Mouse (Mus musculus) CD4-positive helper T cell, adult 2 months (primary cell): ENCODE data around the gene Efnb2.

Source experiments
- DNase-seq: peaks from one replicate; pipeline ENCODE4 v3.0.0-alpha.2; 2012; ENCODE audit warnings: low read depth, missing footprints, low spot score

The Efnb2 gene

DNA sequence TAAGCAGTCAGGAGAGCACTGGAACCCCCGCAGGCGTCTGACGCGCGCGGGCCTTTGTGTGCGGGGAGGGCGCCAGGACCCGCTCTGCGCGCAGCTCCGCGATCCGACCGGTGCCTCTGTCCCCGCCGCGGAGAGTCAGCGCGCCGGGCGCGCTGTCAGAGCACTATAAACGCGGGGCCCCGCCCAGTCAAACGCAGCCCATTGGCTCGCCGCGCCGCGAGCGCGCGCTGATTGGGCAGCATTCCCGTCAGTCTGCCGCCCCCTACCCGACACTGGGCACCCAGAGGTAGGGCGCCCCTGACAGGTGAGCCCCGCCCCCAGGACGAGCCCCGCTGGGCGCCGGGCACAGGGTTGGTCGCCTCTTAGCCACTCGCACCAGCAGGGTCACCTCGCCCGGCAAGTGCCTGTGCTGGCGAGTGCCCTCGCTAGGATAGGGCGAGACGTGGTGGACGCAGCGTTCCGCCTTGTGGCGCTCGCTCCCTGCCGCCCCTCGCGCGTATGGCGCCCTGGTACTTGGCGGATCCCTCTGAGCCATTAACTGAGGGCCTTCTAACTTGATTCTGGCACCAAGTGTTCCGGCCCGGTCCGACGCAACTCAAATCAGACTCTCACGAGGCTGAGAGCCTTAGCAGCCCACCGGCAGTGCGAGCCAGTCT lies at the start of gene Efnb2:
Gene Efnb2 (minus strand): TSS at position 140 of the 656 bp plus-strand sequence.
- peak; percentile 92 for DNase-seq

DNA sequence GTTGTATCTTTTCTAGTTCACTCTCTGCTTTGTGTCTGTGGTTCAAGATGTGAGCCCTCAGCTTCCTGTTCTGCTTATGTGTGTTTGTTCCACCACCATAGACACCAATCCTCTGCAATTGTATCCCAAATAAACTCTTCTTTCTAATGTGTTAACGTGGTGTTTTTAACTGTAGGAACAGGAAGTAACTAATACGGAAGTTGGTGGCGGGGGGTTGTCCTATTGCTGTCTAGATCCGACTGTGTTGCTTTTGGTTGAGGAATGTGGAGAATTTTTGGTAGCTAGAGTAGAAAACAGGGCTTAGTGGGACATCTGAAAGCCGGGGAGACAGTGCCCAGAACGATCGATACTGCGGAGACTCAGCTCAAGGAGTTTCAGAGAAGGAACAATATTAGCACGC lies 43.8 kb upstream of the Efnb2 start:
- no peak for DNase-seq

DNA sequence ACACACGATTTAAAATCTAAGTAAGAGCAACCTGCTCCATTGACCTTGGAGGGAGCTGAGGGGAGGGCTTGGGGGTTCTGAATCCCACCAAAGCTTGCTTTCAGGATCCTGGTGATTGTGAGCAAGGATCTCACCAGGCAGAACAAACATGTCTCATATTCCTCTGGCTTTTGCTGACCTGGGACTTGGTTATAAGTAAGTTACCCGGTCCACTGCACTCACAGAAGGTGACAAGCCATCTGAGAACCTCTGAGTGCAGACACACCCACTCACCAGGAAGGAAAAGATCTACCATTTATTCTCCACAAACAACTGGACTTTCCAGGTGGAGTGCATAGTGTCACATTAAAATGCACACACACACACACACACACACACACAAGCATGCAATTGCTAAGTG lies 42.6 kb upstream of the Efnb2 start:
- DNase-seq: no peak

DNA sequence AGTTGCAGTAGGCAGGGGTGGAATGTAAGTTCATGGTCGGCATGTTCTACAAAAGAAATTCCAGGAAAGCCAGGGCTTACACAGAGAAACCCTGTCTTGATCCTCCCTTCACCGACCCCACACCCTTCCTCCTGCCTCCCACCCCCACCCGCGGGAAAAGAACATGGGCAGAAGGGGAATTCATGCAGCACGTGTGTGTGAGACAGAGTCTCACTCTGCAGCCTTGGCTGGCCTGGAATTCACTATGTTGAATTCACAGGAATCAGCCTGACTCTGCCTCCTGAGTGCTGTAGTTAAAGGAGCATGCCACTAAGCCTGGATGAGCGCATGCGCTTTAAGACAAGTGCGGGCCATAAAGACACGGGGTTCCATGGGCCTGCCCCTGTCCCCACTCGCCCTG lies 39.8 kb upstream of the Efnb2 start:
- no peak for DNase-seq

DNA sequence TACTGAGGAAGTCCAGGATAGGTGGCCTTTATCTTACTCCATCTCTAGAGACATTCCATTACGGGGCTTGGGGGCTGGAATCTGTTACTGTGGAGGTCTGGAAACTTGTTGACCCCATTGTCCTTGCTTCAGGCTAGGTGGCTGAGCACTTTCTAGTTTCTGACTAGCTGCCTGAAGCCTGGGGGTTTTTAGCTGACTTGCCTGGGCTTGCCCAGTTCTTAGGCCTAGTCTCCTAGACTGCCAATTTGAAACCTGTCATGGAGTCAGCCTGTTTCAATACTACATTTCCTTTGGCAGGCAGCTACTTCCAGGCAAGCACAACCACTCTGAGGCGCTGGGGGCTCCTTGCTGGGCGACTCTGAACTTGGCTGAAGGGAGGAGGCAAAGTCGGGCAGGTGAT lies 39.2 kb upstream of the Efnb2 start:
- DNase-seq: no peak

DNA sequence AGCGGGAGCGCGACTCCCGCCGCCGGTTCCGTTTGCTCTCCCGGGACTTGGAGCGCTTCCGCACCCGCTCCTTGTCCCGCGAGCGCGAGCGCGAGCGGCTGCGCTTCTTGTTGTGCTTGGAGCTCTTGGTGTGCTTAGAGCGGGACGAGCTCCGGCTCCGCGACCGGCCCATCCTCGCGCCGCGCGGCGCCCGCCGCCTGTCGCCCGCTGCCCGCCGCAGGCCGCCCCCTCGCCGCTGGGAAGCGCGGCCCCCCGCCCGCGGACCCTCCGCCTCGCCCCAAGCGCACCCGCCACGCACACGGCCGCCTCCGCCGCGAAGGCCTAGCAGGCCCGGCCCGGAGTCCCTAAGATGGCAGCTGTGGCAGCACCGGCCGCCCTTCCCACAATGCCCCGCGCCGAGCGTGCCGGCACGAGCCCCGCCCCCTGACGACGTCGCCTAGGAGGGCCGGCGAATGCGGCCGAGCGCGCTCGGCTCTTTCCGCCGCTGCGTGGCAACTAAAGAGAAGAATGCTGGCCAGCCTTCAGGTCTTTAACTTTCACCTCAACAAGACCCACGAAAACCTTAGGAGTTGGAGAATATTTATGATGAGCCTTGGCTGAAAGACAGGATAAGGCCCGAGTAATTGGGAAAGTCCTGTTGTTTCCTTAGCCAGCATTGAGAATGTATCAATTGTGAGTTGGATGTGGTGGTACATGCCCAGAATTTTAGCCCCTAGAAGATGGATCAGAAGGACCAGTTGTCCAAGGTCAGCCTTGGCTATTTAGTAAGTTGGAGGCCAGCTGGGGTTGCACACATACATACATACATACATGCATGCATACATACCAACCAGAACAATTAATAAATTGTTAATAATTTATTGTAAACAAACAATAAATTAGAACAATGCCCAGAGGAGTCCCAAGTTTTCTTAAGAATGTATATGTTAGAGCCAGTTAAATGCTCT lies 29.4 kb upstream of the Efnb2 start, which contains the start of gene Arglu1:
Gene Arglu1 (minus strand): TSS at position 376 of the 947 bp plus-strand sequence.
- peak; percentile 95 for DNase-seq

DNA sequence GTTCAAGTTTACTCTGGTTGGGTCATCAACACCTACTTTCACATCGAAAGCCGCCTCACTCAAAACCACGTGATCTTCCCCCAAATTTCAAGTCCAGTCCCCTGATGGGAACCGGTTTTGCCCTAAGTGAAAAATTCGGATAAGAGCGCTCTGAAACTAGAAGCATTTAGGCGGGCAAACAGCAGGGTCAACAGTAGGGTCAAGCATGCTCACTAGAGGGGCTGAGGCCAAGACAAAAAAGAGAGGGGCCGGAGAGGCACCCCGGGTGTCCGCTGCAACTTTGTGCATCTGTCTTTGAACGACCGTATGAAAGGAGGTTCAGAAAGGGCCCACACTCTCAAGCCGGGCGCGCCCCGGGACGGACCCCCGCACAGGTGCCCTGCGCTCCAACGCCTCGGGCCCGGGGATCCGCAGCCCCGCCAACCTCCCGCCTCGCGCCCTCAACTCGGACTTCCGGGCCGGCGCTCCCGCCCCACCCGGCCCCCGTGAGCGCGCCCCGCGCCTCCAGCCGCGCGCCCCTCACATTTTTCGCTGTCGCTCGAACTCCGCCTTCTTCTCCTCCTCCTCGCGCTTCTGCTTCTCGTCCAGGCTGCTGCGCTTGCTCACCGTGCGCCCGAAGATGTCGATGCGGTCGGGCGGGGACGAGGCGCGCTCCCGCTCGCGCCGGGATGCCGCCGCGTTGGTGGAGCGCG lies 28.6 kb upstream of the Efnb2 start:
- DNase-seq: peak; percentile 81

DNA sequence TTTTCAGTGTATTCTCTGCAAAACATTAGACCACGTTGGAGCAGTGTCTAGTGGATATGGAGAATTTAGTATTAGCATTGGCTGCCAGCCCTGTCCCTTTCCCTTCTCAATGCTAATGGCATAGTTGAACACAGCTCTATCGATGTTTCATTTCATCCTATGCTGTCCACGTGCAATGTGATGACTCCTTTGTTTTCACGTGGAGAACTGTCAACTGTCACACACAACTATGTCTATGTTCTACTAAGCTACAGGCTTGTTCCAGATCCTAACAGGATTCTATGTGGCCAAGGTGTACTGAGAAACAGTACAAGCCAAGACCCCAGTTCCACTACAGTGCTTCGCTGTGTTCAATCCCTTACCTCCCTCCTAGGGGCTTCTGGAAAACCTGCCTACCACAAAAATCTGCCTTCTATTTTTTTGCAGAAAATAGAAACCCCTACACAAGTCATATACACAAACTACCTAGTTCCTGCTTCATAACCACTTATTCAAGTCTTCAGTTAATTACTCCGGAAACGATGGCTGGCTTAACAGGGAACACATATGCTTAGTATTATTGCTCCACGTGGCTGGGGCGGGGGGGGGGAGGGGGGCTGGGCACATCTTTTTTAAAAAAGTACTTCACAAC lies 27.9 kb upstream of the Efnb2 start:
- no peak for DNase-seq

DNA sequence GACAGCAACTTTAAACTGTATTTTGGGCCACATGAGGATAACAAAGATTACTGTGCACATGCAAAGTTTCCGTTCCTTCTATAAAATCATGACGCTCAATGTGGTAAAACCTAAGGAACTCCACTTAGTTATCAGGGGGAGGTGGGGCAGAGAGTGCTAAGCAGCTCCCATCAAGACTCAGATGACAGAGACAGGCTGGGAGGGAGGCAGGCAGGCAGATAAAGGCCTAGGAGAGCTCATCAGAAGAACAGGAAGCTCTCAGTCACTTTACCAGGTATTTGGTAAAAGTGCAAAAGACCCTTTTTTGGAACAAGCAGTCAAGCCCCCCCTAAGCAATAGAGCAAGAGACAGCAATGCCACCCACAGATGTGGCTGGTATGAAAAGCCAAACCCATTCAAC lies 24.5 kb upstream of the Efnb2 start:
- DNase-seq: peak; percentile 25

DNA sequence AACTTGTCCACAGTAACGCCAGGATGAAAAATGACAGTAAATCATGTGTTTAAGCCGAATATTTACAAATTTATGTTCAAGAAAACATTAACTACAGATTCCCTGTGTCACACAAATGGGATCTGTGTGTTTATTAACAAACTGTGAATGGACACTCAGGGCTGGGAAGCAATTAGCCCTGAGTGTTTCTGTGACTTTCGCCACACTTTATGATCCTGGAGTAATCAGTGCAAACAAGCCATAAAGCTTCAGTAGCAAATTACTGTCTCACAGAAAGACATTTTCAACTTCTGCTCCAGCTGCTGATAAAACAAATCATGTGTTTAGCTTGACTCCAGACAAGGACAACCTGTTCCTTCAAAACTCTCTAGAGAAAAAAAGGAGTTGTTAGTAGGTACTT lies 21.7 kb upstream of the Efnb2 start:
- DNase-seq: no peak

DNA sequence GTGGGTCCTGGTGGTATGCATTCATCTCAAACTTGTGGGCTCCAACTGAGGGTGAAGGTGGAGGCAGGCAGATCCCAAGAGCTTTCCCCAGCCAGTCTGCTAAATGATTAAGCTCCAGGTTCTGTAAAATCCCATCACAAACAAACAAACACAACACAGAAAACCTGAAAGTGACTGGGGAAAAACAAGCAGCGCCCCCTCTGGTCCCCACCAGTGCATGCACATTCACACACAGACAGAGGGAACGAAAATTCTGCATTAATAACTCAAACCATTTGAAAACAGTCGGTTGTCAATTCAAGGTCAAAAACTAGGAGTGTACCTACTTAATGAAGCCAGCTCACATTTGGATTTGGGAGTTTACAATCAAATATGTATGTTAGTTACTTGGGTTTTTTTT lies 17.2 kb upstream of the Efnb2 start:
- no peak for DNase-seq

DNA sequence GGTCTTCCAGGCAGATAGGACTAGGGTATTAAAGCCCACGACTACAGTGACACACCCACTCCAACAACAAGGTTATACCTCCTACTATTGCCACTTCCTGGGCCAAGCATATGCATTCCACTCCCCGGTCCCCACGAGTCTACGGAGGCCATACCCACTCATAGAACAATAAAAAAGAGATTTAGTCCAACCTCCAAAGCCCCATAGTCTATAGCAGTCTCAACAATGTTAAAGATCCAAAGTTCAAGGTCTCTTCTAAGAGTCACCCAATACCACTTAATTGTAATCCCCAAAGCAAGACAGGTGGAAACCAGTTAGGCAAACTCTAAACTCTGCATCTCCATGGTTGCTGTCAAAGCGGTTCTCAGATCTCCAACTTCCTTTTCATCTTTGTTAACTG lies 13.8 kb upstream of the Efnb2 start:
- DNase-seq: no peak

DNA sequence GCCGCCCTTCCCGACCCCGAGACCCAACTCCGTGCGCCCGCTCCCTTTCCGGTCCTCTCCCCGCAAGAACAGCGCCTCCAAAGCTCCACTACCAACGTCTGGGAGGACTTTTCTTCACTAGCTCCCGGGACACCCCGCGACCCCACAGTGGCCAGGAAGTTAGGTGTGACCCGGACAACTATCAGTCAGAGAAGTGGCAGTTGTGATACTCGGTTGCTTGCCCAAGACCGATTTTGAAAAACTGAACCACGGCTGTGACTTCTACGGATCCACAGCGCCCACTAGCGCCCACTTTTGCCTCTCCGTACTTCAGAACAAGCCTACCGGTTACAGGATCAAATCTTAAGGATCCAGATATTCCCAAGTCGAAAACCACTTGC lies 707 bp upstream of the Efnb2 start:
- DNase-seq: peak; percentile 79

DNA sequence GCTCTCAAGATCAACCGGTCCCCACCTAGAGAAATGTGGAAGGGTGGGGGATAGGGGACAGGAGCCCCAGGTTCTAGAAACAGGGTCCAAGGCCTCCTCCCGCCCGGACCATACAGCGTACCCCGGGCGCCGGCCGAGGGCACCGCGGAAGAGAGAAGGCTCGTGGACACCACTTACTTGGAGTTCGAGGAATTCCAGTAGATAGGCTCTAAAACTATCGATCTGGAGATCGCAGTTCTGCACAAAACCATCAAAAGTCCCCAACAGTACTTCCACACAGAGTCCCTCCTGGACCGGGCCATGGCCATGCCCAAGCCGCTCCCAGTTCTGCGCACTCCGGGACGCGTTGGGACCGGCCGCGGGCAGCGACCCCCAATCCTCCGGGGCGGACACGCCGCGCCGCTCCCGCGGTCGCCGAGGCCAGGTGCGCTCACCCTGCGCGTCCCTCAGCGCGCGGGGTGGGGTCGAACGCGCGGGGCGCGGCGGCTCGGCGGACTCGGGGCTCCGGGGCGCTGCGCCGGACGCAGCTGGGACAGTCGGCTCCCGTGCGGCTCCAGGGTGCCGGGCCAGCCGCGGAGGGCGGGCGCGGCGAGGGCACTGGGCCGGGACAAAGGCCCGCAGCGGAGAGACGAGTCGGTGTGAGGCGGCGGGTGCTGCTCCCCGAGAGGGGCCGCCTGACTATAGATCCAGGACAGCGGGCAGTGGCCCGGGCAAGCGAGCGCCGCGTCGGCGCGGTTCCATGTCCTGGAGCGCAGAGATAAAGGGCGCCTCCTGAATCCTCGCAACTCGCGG lies 539 bp downstream of the Efnb2 start:
- no peak for DNase-seq

DNA sequence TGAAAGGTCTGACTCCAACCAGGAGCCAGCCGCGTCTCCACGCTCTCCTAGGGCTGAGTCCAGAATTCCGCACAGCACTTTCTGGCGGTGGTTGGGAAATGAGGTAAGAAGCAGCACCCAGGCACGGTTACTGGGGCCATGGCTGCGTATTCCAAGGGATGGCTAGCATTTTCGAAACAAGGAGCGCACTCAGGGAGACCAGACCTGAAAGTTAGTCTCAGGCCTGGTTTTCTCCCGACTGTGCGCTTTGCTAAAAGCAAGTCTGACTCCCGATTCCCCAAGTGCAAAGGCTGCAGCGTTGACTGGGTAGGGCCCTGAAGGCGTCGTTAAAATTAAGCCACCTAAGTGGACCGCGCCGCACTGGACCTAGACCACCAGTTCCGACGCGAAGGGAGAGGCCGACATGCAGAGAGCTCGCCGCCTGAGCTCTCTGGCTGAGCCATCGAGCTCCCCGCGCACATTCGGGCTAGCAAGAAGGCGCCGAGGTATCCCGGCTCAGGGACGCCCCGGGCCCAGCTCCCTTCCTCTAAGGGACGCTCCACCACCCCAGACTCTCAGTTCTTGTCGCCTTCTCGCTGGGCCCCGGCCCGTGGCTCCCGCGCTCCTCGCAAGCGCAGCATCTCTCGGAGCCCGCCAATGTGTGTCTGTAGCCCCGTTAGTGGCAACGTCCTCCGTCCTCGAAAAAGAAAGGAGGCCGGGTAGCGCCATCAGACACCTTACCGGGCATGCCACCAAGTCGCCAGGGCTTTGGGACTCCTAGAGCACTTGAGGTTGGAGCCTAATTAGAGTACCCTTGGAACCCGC lies 1.3 kb downstream of the Efnb2 start:
- no peak for DNase-seq

DNA sequence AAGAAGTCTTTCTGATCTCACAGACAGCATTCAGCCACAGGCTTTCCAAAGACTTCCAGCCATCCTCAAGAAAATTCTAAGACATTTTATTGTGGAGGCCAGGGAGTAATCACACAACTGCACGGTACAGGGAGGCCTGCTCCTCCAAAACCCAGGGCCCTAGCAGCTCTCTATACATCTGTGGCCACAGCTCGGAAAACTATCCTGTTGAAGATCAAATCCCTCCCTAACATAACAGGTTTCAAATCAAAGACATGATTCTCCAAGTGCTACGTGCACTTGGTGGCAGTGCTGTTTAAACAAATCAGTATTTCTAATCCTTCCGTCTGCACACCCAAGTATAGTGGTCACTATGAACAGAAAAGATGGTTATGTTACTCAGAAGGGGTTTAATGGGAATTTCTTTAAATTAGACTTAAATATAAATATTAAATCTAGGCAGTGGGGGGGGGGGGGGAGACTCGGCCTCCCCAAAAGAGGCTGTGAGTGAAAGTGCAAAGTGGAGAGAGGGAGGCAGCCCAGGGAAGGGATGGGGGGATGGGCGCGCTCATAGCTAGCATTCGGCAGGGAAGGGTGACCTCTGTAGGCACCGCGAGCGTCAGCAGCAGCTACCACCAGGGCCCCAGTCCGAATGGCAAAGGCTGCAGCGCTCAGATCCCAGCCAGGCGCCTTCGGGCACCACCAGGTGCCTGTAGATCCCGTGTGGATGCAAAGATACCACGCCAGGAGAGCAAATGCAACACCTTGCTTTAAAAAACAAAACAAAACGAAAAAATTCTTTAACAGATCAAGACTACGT lies 2.4 kb downstream of the Efnb2 start:
- DNase-seq: peak; percentile 23

DNA sequence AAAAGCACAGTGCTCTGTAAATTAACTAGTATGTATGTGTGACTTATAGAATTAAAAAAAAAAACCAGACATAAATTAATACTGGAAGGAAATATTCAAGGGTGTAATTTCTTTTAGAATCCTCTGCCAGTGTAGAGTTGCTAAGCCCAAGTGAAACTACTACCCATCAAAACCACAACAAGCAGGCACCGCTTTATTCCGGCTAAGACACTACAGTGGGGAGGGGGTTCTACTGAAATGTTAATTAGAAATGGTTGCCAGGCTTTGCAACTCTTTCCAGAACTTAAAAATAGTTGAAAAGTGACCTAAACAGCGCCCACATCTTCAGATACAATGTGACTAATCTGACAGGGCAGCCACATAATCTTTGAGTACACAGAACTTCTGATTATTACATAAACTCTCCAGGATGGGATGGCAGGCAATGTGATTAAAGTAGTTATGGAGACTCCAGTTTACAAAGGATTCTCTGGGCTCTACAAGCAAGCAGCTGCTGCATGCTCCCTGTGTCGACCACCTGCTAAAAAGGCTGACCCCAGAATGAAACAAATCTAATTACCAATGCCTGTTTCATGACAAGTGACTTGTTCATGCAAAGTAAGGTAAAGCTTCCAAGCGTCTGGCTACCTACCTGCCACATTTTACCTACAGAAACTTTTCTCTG lies 3.2 kb downstream of the Efnb2 start:
- DNase-seq: no peak

DNA sequence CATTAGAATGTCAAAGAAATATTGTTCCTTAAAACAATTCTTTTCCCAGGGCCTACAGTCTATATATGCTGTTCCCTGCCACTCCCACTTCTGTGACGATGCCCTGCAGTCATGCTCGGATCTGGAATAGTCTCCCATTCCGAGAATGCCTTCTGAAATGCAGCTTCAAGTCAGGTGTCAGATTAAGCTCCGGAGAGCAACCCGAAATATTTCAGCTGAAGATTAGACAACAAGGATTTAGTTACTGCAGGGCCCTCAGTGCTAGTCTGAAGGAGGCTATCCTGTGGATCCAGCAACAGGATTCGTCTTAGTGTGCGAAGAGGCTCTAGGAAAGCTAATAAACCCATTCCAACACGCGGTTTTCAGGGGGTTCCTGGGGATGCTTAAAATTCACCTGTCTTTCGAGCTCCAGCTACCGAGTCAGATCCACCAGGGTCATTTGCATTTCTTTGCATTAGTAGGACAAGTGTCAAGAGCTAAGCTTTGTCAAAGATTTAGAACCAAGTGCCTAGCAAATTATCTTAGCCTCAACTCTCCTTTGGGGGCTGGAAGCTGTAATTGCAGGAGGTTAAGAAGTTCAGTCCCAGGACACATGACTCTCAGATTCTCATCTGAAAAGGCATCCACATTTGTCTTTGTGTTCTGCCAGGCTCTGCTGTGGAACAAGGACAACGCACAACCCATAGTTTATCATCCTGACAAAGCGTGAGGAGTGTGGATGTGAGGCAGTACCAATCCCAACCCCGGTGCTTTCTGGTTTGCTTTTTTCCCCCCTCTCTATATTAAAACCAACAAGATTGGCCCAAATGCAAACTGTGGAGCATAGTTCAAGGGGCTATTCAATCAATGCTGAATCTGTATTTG lies 4.2 kb downstream of the Efnb2 start:
- no peak for DNase-seq
